Mouse (Mus musculus) bone marrow, adult 2 months (tissue): ENCODE results near the gene Rundc1.

ENCODE experiments used
- CTCF ChIP-seq: fragments of 200-500 bp; IDR thresholded peaks from 2 replicates; pipeline ENCODE4 v1.5.1; 2011; ENCODE audit warnings: low read length, control low read depth; ENCODE audit not compliant: control insufficient read depth, insufficient read depth
- POLR2A ChIP-seq: fragments of 200-500 bp; IDR thresholded peaks from 2 replicates; pipeline ENCODE4 v1.6.1; 2011; ENCODE audit warnings: low read depth, mild to moderate bottlenecking, control low read depth, low read length, borderline replicate concordance; ENCODE audit not compliant: control insufficient read depth

- no peak for TF ChIP-seq CTCF
- no peak for TF ChIP-seq POLR2A
Measured at GRCm38 (mm10) chr11:101479171-101479635, 54.3 kb downstream of the Rundc1 start.
